Mouse (Mus musculus) midbrain, embryonic 16.5 days (tissue): ENCODE measurements around the gene Gpc3. TPM values are rescaled to one million over a fixed set of nuclear protein-coding genes. Genes with fewer than 3 reads are reported as not detected.

ENCODE experiments used
- ATAC-seq: fragments of 200-750 bp; cut with Nextera tagmentation; 2 replicates; pipeline ENCODE4 v1.8.0; 2017; ENCODE audit warnings: moderate TSS enrichment
- H3K27ac ChIP-seq: fragments of 300-500 bp; sonication (generic); 2 replicates; pipeline ENCODE4 v1.5.1; 2014; ENCODE audit warnings: mild to moderate bottlenecking, low read length, mixed read lengths
- H3K27me3 ChIP-seq: fragments of 300-500 bp; sonication (generic); 2 replicates; pipeline ENCODE4 v1.6.1; 2014; ENCODE audit warnings: low read depth, low read length, mixed read lengths; ENCODE audit not compliant: control insufficient read depth, insufficient read depth
- H3K36me3 ChIP-seq: fragments of 300-500 bp; sonication (generic); 2 replicates; pipeline ENCODE4 v1.6.1; 2014; ENCODE audit warnings: mild to moderate bottlenecking, low read length, moderate library complexity, mixed read lengths; ENCODE audit not compliant: control insufficient read depth, insufficient read depth
- H3K4me1 ChIP-seq: fragments of 300-500 bp; sonication (generic); 2 replicates; pipeline ENCODE4 v1.6.1; 2014; ENCODE audit warnings: mild to moderate bottlenecking, low read length, mixed read lengths; ENCODE audit not compliant: control insufficient read depth, insufficient read depth
- H3K4me2 ChIP-seq: fragments of 300-500 bp; sonication (generic); 2 replicates; pipeline ENCODE4 v1.6.1; 2014; ENCODE audit warnings: mild to moderate bottlenecking, low read length, mixed read lengths
- H3K4me3 ChIP-seq: fragments of 300-500 bp; sonication (generic); 2 replicates; pipeline ENCODE4 v1.5.1; 2014; ENCODE audit warnings: low read depth, mild to moderate bottlenecking, low read length, moderate library complexity, mixed read lengths
- H3K9ac ChIP-seq: fragments of 300-500 bp; sonication (generic); 2 replicates; pipeline ENCODE4 v1.6.1; 2014; ENCODE audit warnings: low read depth, low read length, mixed read lengths
- H3K9me3 ChIP-seq: fragments of 300-500 bp; sonication (generic); replicated peaks from 2 replicates; pipeline ENCODE4 v1.6.1; 2014; ENCODE audit warnings: mild to moderate bottlenecking, low read length, mixed read lengths; ENCODE audit not compliant: control insufficient read depth, poor library complexity, severe bottlenecking
- WGBS: fragments of 180-500 bp; shearing (Covaris S2); extraction: QIAGEN DNeasy Blood & Tissue Kit; methylation state at CpG from one replicate; pipeline ENCODE4 v1.1.7; 2014; 5-methylcytosine and 5-hydroxymethylcytosine counted together
- polyA plus RNA-seq: library from polyadenylated mRNA; unstranded; fragments of >200 nt; fragmentation: Nextera tagmentation; extraction: Ambion mirVana; gene quantifications from 2 replicates; pipeline ENCODE4 v1.2.1, GENCODE M21; 2015

Gpc3 gene
- polyA plus RNA-seq, 1 experiment from 2014 or later, result 49.2 TPM

- Histone ChIP-seq H3K9ac (no peak overlapping the region), H3K36me3 (no peaks in the 10 kb centered on the region), H3K9me3 (no peaks in the 10 kb centered on the region), H3K4me2 (no peak overlapping the region), H3K4me3 (no peak overlapping the region), H3K27ac (no peak overlapping the region), H3K4me1 (no peaks in the 10 kb centered on the region), H3K27me3 (no peaks in the 10 kb centered on the region)
- WGBS, result 19% methylated on average over 6 of the region's 6 CpGs
- ATAC-seq, result peak; percentile 83
Measured at GRCm38 (mm10) chrX:52453445-52454182, 160.1 kb downstream of the Gpc3 start.

- no peak for ATAC-seq
- WGBS, result 66% methylated on average over 2 of the region's 2 CpGs
- H3K27ac ChIP-seq, result no peak overlapping the region
Measured at GRCm38 (mm10) chrX:52449177-52449576, 164.6 kb downstream of the Gpc3 start.

GRCm38 (mm10) chrX:52448496-52448895 is 165.3 kb downstream of the Gpc3 start:
- H3K36me3 ChIP-seq, result no peaks in the 10 kb centered on the region
- H3K4me3 ChIP-seq, result no peak overlapping the region
- 34% methylated on average over 3 of the region's 3 CpGs for WGBS
- no peak for ATAC-seq
- H3K9me3 ChIP-seq, result no peaks in the 10 kb centered on the region
- no peak overlapping the region for H3K9ac ChIP-seq
- no peak overlapping the region for H3K4me2 ChIP-seq
- no peak overlapping the region for H3K27ac ChIP-seq
- no peaks in the 10 kb centered on the region for H3K27me3 ChIP-seq
- no peaks in the 10 kb centered on the region for H3K4me1 ChIP-seq

More at GRCm38 (mm10) chrX:52449177-52449576, 164.6 kb downstream of the Gpc3 start:
- no peaks in the 10 kb centered on the region for H3K4me1 ChIP-seq
- H3K4me2 ChIP-seq, result no peak overlapping the region
- H3K9me3 ChIP-seq, result no peaks in the 10 kb centered on the region
- no peak overlapping the region for H3K9ac ChIP-seq
- H3K4me3 ChIP-seq, result no peak overlapping the region
- no peaks in the 10 kb centered on the region for H3K36me3 ChIP-seq
- no peaks in the 10 kb centered on the region for H3K27me3 ChIP-seq

GRCm38 (mm10) chrX:52446530-52446929 is 167.2 kb downstream of the Gpc3 start:
- Histone ChIP-seq H3K4me2 (no peak overlapping the region), H3K9ac (no peak overlapping the region), H3K4me3 (no peak overlapping the region), H3K4me1 (no peaks in the 10 kb centered on the region), H3K36me3 (no peaks in the 10 kb centered on the region), H3K9me3 (no peaks in the 10 kb centered on the region), H3K27me3 (no peaks in the 10 kb centered on the region), H3K27ac (no peak overlapping the region)
- WGBS, result 71% methylated on average over 3 of the region's 3 CpGs
- ATAC-seq, result no peak

- Histone ChIP-seq H3K27me3 (no peaks in the 10 kb centered on the region), H3K4me1 (no peaks in the 10 kb centered on the region), H3K9ac (no peak overlapping the region), H3K4me3 (no peak overlapping the region), H3K36me3 (no peaks in the 10 kb centered on the region), H3K27ac (no peak overlapping the region), H3K4me2 (no peak overlapping the region), H3K9me3 (no peaks in the 10 kb centered on the region)
- ATAC-seq, result no peak
- WGBS, result 86% methylated on average over 2 of the region's 2 CpGs
Measured at GRCm38 (mm10) chrX:52444977-52445376, 168.8 kb downstream of the Gpc3 start.

GRCm38 (mm10) chrX:52441798-52442197 is 172.0 kb downstream of the Gpc3 start:
- Histone ChIP-seq H3K27me3 (no peaks in the 10 kb centered on the region), H3K4me2 (no peak overlapping the region), H3K4me3 (no peak overlapping the region), H3K9ac (no peak overlapping the region), H3K36me3 (no peaks in the 10 kb centered on the region), H3K9me3 (no peaks in the 10 kb centered on the region), H3K4me1 (no peaks in the 10 kb centered on the region), H3K27ac (no peak overlapping the region)
- no peak for ATAC-seq
- 66% methylated on average over 3 of the region's 3 CpGs for WGBS

- H3K4me3 ChIP-seq, result no peak overlapping the region
- 75% methylated on average over 5 of the region's 5 CpGs for WGBS
- ATAC-seq, result no peak
Measured at GRCm38 (mm10) chrX:52439421-52439820, 174.3 kb downstream of the Gpc3 start.

GRCm38 (mm10) chrX:52425605-52426004 is 188.1 kb downstream of the Gpc3 start:
- WGBS, result 85% methylated on average over 5 of the region's 5 CpGs

More at GRCm38 (mm10) chrX:52439421-52439820, 174.3 kb downstream of the Gpc3 start:
- Histone ChIP-seq H3K9me3 (no peaks in the 10 kb centered on the region), H3K4me1 (no peaks in the 10 kb centered on the region), H3K36me3 (no peaks in the 10 kb centered on the region), H3K27ac (no peak overlapping the region), H3K9ac (no peak overlapping the region), H3K4me2 (no peak overlapping the region), H3K27me3 (no peaks in the 10 kb centered on the region)

GRCm38 (mm10) chrX:52419850-52420249 is 193.9 kb downstream of the Gpc3 start:
- H3K9me3 ChIP-seq, result no peaks in the 10 kb centered on the region
- no peaks in the 10 kb centered on the region for H3K36me3 ChIP-seq
- H3K27ac ChIP-seq, result no peak overlapping the region
- H3K9ac ChIP-seq, result no peak overlapping the region
- no peak overlapping the region for H3K4me2 ChIP-seq
- no peak for ATAC-seq
- no peaks in the 10 kb centered on the region for H3K4me1 ChIP-seq
- WGBS, result 81% methylated on average over 3 of the region's 3 CpGs
- no peaks in the 10 kb centered on the region for H3K27me3 ChIP-seq
- H3K4me3 ChIP-seq, result no peak overlapping the region

More at GRCm38 (mm10) chrX:52425605-52426004, 188.1 kb downstream of the Gpc3 start:
- no peak for ATAC-seq
- H3K4me2 ChIP-seq, result no peak overlapping the region
- H3K27ac ChIP-seq, result no peak overlapping the region
- H3K27me3 ChIP-seq, result no peaks in the 10 kb centered on the region
- no peak overlapping the region for H3K4me3 ChIP-seq
- H3K4me1 ChIP-seq, result no peaks in the 10 kb centered on the region
- no peak overlapping the region for H3K9ac ChIP-seq
- H3K36me3 ChIP-seq, result no peaks in the 10 kb centered on the region
- H3K9me3 ChIP-seq, result no peaks in the 10 kb centered on the region
